Mouse (Mus musculus) lung, postnatal 0 days (tissue): Measurements from ENCODE around the gene Crhr1.

ENCODE experiments used
- CTCF ChIP-seq: IDR thresholded peaks from 2 replicates; pipeline ENCODE4 v1.5.1; 2016; ENCODE audit warnings: antibody characterized with exemption, mild to moderate bottlenecking
- EP300 ChIP-seq: IDR thresholded peaks from 2 replicates; pipeline ENCODE4 v1.6.1; 2016; ENCODE audit warnings: antibody characterized with exemption, mild to moderate bottlenecking, control low read depth

GRCm38 (mm10) chr11:104132580-104133441 is at the start of gene Crhr1:
- TF ChIP-seq CTCF (no peak), EP300 (no peak)
